Mouse (Mus musculus) heart, embryonic 11.5 days (tissue): ENCODE measurements at regions not wholly inside any gene's neighbourhood (a gene's known extent, or its start where the extent isn't known, plus 50 kb on each side); places are given as distances from the start of the nearest gene placed in this dataset.

Experiments used
- ATAC-seq: fragments of 200-750 bp; cut with Nextera tagmentation; replicated peaks from 2 replicates; pipeline ENCODE4 v1.8.0; 2017; ENCODE audit warnings: moderate library complexity; ENCODE audit not compliant: insufficient number of reproducible peaks, low FRiP score, low TSS enrichment
- H3K27ac ChIP-seq: fragments of 300-500 bp; sonication (generic); 2 replicates; pipeline ENCODE4 v1.5.1; 2014; ENCODE audit warnings: mild to moderate bottlenecking, low read depth, low read length
- H3K27me3 ChIP-seq: fragments of 300-500 bp; sonication (generic); 2 replicates; pipeline ENCODE4 v1.6.1; 2014; ENCODE audit warnings: mild to moderate bottlenecking, low read length, mixed read lengths; ENCODE audit not compliant: control insufficient read depth, insufficient read depth
- H3K36me3 ChIP-seq: fragments of 300-500 bp; sonication (generic); 2 replicates; pipeline ENCODE4 v1.6.1; 2014; ENCODE audit warnings: mild to moderate bottlenecking, low read length, moderate library complexity, mixed read lengths; ENCODE audit not compliant: control insufficient read depth, insufficient read depth
- H3K4me1 ChIP-seq: fragments of 300-500 bp; sonication (generic); 2 replicates; pipeline ENCODE4 v1.6.1; 2014; ENCODE audit warnings: low read length; ENCODE audit not compliant: control insufficient read depth, insufficient read depth
- H3K4me2 ChIP-seq: fragments of 300-500 bp; sonication (generic); 2 replicates; pipeline ENCODE4 v1.6.1; 2014; ENCODE audit warnings: mild to moderate bottlenecking, moderate library complexity
- H3K4me3 ChIP-seq: fragments of 300-500 bp; sonication (generic); 2 replicates; pipeline ENCODE4 v1.5.1; 2014; ENCODE audit warnings: low read depth, low read length
- H3K9ac ChIP-seq: fragments of 300-500 bp; sonication (generic); 2 replicates; pipeline ENCODE4 v1.6.1; 2014; ENCODE audit warnings: mild to moderate bottlenecking, low read depth, low read length, moderate library complexity
- H3K9me3 ChIP-seq: fragments of 300-500 bp; sonication (generic); replicated peaks from 2 replicates; pipeline ENCODE4 v1.6.1; 2016; ENCODE audit warnings: low read length; ENCODE audit not compliant: control insufficient read depth
- WGBS: fragments of 180-500 bp; shearing (Covaris S2); extraction: QIAGEN DNeasy Blood & Tissue Kit; methylation state at CpG from one replicate; pipeline ENCODE4 v1.1.7; 2014; ENCODE audit not compliant: insufficient replicate concordance; 5-methylcytosine and 5-hydroxymethylcytosine counted together

DNA sequence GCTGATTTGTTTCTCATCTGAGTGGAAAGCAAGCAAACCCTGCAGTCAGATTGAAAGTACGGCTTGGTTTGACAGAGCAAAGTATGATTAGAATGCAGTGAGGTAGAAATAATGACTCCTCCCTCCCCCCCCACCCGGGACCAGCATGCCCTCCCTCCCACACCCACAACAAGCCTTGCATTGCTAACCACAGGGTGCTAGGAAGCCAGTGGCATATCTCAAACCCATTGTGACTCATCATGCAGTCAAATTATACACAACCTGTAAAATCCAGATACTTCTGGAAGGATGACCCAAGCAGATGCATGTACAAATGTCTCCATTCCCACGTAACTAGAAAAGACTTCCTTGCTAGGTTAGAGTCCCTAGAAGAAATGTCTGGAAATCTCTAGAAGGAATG is 254.8 kb downstream of the Pdcd6ip start:
- Histone ChIP-seq H3K27me3 (no peaks in the 10 kb centered on the region), H3K27ac (no peak overlapping the region), H3K4me2 (no peak overlapping the region), H3K9me3 (no peaks in the 10 kb centered on the region), H3K9ac (no peak overlapping the region), H3K4me1 (no peaks in the 10 kb centered on the region), H3K4me3 (no peak overlapping the region), H3K36me3 (no peaks in the 10 kb centered on the region)
- ATAC-seq = no peak
- 74% methylated on average over 3 of the region's 3 CpGs for WGBS

DNA sequence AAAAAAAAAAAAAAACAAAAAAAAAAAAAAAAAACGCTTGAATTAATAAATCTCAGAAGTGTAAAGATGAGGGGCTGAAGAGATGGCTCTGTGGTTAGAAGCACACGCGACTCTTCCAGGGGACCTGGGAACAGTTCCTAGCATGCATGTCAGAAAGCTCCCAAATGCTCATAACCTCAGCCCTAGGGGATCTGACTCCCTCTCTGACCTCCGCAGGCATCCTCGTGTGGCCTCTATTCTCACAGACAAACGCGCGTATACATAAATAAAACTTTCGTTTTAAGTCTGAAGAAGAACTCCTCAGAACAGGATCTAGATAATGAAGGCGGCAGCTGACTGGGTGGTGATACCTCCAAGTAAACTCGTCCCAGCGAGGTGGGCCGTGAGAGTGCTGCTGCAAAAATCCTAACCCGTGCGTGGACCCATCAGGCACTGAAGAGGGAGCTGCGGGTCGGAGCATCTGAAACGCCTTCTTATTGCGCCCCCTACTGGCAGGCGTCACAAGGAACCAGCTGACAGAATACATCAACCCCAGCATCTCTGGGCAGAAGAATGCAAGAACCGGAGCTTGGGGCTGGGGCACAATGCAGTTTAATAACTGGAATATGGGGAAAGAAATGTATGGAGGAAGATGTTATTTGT is 266.2 kb downstream of the Pdcd6ip start:
- Histone ChIP-seq H3K27ac (no peak overlapping the region), H3K4me1 (no peaks in the 10 kb centered on the region), H3K4me2 (peak overlapping the region; percentile 64), H3K36me3 (no peaks in the 10 kb centered on the region), H3K9ac (no peak overlapping the region; the same call in 1 of the 2 replicates), H3K9me3 (no peaks in the 10 kb centered on the region), H3K27me3 (no peaks in the 10 kb centered on the region), H3K4me3 (peak overlapping the region; percentile 38; the same call in 1 of the 2 replicates)
- 0 out of 2 replicates have a peak, but pooled peaks have one; percentile 41 for ATAC-seq
- 8% methylated on average over 21 of the region's 21 CpGs for WGBS

DNA sequence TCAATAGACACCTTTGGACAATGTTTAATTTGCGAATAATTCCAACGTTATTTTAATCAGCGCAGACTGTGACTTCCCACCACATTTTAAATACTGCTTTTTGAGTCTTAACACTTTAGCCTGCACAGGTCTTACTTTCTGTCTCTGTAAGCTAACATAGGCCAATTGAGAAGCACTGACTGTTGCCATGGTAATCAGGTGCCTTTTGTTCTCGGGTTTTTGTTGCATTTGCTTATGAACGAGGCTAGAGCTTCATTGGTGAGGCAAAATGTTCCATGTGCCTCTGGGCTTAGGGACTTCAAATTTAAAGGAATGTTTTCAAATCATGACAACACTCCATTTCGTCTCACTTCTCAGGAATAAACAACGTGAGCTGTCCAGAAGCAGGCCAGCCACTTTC is 269.7 kb downstream of the Pdcd6ip start:
- H3K9me3 ChIP-seq = no peaks in the 10 kb centered on the region
- WGBS = 73% methylated on average over 7 of the region's 7 CpGs

DNA sequence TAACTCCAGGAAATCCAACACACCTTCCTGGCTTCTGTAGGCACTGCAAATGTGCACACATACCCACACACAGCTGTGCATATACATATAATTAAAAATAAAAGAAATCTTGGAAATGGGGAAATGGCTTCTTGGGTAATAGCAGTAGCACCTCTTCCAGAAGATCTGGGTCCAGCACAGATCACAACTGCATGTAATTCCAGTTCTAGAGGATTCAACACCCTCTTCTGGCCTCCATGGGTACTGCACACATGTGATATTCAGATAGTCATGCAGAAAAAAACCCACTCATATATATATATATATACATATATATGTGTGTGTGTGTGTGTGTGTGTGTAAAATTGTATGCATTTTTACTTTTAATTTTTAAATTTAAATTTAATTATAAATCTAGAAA is 272.1 kb downstream of the Pdcd6ip start:
- H3K9ac ChIP-seq = no peak overlapping the region
- H3K4me2 ChIP-seq = no peak overlapping the region
- no peaks in the 10 kb centered on the region for H3K9me3 ChIP-seq
- H3K27ac ChIP-seq = no peak overlapping the region
- no peak for ATAC-seq
- no peaks in the 10 kb centered on the region for H3K4me1 ChIP-seq
- H3K4me3 ChIP-seq = no peak overlapping the region
- H3K27me3 ChIP-seq = no peaks in the 10 kb centered on the region
- no peaks in the 10 kb centered on the region for H3K36me3 ChIP-seq

More for the DNA sequence above, 269.7 kb downstream of the Pdcd6ip start:
- no peaks in the 10 kb centered on the region for H3K36me3 ChIP-seq
- ATAC-seq = no peak
- no peaks in the 10 kb centered on the region for H3K4me1 ChIP-seq
- no peaks in the 10 kb centered on the region for H3K27me3 ChIP-seq
- no peak overlapping the region for H3K4me2 ChIP-seq
- H3K4me3 ChIP-seq = no peak overlapping the region
- no peak overlapping the region for H3K9ac ChIP-seq
- H3K27ac ChIP-seq = no peak overlapping the region

DNA sequence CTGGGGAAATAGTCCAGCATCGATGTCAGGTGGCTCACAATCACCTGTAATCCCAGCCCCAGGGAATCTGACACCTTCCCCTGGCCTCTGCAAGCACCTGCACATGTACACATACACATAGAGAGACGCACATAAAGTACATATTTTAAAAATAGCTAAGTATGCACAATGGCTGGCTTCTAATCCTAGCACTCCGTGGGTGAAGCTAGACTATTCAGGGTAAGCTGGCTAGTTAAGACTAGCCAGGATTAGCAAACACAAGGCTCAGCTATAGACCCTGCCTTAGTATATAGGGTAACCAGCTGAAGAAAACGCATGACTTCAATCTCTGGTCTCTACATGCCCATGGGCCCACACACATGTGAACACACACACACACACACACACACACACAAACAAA is 274.6 kb downstream of the Pdcd6ip start:
- Histone ChIP-seq H3K9ac (no peak overlapping the region), H3K9me3 (no peaks in the 10 kb centered on the region), H3K27me3 (no peaks in the 10 kb centered on the region), H3K27ac (no peak overlapping the region), H3K36me3 (no peaks in the 10 kb centered on the region), H3K4me2 (no peak overlapping the region), H3K4me1 (no peaks in the 10 kb centered on the region), H3K4me3 (no peak overlapping the region)
- WGBS = 78% methylated on average over 4 of the region's 4 CpGs
- ATAC-seq = no peak

DNA sequence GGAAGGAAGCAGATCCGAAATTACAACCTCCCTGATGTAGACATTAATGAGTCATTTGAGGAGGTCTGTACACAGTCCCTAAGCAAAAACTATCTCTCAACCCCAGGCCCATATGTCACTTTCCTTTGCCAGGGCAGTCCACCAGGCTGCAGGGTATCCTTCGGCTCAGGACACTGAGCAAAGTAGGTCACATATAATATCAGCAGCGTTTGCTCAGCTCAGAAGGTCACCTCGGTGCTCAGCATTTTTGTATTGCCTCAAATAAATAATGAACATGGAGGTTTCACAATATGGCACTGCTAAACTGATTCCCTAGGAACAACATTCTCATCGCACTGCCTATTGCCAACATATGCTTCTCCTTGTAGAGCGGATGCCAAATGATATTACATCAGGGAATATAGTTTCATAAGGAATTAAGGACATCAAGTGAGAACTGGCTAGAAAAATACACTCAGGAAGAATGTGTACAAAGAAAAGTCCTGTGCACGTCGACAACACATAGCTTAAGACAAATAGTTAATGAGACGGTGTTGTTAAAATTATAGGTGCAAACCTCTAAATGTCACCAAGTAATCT is 275.4 kb downstream of the Pdcd6ip start:
- no peak for ATAC-seq
- Histone ChIP-seq H3K9ac (no peak overlapping the region), H3K4me1 (no peaks in the 10 kb centered on the region), H3K27ac (no peak overlapping the region), H3K4me2 (no peak overlapping the region), H3K27me3 (no peaks in the 10 kb centered on the region), H3K36me3 (no peaks in the 10 kb centered on the region), H3K9me3 (no peaks in the 10 kb centered on the region), H3K4me3 (no peak overlapping the region)
- 80% methylated on average over 9 of the region's 9 CpGs for WGBS

DNA sequence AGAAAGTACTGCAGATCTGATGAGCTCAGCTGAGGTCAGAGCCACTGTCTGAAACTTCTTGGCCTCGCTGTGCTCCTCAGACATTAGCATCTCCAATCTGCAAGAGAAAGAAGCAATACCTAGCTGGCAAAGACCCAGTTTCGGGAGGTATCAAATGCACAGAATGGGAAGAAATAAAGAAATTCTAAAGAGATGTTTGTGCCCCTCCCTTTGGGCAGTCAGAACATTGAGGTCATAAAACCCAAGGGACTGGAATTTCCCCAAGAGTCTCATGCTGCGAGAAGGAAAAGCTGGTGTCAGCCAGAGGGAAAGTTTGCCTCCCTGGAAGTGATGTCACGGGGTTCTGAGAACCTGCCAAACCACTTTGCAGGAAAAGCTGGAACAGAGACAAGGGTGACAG is 277.6 kb downstream of the Pdcd6ip start:
- Histone ChIP-seq H3K9me3 (no peaks in the 10 kb centered on the region), H3K9ac (no peak overlapping the region), H3K27ac (no peak overlapping the region), H3K36me3 (no peaks in the 10 kb centered on the region), H3K4me1 (no peaks in the 10 kb centered on the region), H3K4me2 (no peak overlapping the region), H3K27me3 (no peaks in the 10 kb centered on the region), H3K4me3 (no peak overlapping the region)
- ATAC-seq = no peak
- WGBS = 67% methylated on average over 4 of the region's 4 CpGs

DNA sequence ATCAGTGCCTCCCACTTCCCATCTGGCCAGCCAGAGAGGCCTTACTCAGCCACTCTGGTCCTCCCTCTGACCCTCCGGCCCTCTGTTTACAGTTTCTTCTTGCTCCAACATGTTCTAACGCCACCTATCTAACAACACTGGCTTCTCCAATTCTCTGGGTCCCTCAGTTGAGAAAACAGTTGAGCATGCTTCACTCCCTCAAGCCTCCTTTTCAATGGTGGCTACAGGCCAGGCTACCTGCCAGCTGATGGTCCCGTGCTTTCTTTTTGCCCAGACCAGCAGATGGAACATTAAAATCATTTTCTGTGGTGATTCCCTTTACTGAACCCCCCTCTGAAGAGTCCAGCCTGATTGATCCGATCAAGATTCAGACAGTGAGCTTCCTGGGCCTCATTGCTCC is 280.8 kb downstream of the Pdcd6ip start:
- Histone ChIP-seq H3K36me3 (no peaks in the 10 kb centered on the region), H3K4me2 (no peak overlapping the region), H3K9ac (no peak overlapping the region), H3K4me1 (no peaks in the 10 kb centered on the region), H3K27me3 (no peaks in the 10 kb centered on the region), H3K9me3 (no peaks in the 10 kb centered on the region), H3K4me3 (no peak overlapping the region), H3K27ac (no peak overlapping the region)
- 65% methylated on average over 4 of the region's 4 CpGs for WGBS
- no peak for ATAC-seq

DNA sequence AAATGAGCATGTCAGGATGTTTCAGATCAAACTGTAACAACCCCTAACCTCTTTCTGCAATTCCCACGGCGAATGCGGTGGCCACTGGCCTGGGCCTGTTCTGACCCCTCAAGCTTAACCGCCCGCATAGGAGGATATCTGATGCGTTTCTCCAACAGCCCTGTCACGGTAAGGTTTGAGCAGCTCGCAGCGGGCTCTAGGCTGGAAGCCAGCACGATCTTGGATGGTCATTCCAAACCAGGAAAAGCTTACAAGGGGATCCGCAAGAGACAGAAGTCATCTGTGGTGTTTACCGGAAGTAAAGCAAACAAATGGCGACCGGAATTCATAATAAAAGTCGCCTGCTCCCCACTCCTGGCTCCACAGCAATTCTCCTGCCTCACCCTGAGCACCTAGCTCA is 281.7 kb downstream of the Pdcd6ip start:
- Histone ChIP-seq H3K4me1 (no peaks in the 10 kb centered on the region), H3K27me3 (no peaks in the 10 kb centered on the region), H3K4me3 (no peak overlapping the region), H3K9ac (no peak overlapping the region), H3K27ac (no peak overlapping the region), H3K36me3 (no peaks in the 10 kb centered on the region), H3K9me3 (0 out of 2 replicates have a peak, but pooled peaks cover 2% of the 10 kb centered on the region), H3K4me2 (no peak overlapping the region)
- WGBS = 88% methylated on average over 15 of the region's 15 CpGs
- no peak for ATAC-seq
